Mouse (Mus musculus) CH12.LX (cell line): ENCODE results near the gene Ghrhr. TPM values are rescaled to one million over a fixed set of nuclear protein-coding genes. Genes with fewer than 3 reads are reported as not detected.

Experiments
- DNase-seq: peaks from one replicate; pipeline ENCODE4 v3.0.0-alpha.2; 2013; ENCODE audit errors: extremely low read depth
- H3K27ac ChIP-seq: 2 replicates; pipeline ENCODE4 v1.5.1; 2012; ENCODE audit warnings: low read depth, mild to moderate bottlenecking, control low read depth, moderate library complexity; ENCODE audit not compliant: insufficient read depth
- H3K27me3 ChIP-seq: replicated peaks from 2 replicates; pipeline ENCODE3; 2012; ENCODE audit warnings: inconsistent platforms
- H3K36me3 ChIP-seq, 2 experiments: replicated peaks in 1 of 2; 2 replicates each; pipeline versions ENCODE3 to v1.6.1; 2012; ENCODE audit warnings: inconsistent platforms in 1 of 2, low read length in 1 of 2, mild to moderate bottlenecking in 1 of 2, mixed read lengths in 1 of 2, moderate library complexity in 1 of 2; ENCODE audit not compliant: control insufficient read depth in 1 of 2, insufficient read depth in 1 of 2
- H3K4me1 ChIP-seq, 2 experiments: 2 replicates each; pipeline ENCODE4 v1.6.1; 2012; ENCODE audit warnings: inconsistent platforms in 1 of 2, moderate library complexity in 1 of 2; ENCODE audit not compliant: insufficient read depth in 2 of 2, control insufficient read depth in 1 of 2
- H3K4me2 ChIP-seq: 2 replicates; pipeline ENCODE4 v1.6.1; 2012; ENCODE audit warnings: low read depth, mild to moderate bottlenecking, control low read depth; ENCODE audit not compliant: poor library complexity, insufficient read depth, severe bottlenecking
- H3K4me3 ChIP-seq, 3 experiments: fragments of 150-350 bp in 1 of 3; sonication (generic) in 1 of 3; replicated peaks in 1 of 3; 2 replicates each; pipeline versions ENCODE3 to v1.5.1; 2011 to 2012; ENCODE audit warnings: low read depth in 2 of 3, low read length in 2 of 3, mild to moderate bottlenecking in 2 of 3, moderate library complexity in 2 of 3, control low read depth in 1 of 3, improper control_type of control experiment in 1 of 3, inconsistent platforms in 1 of 3, mixed read lengths in 1 of 3; ENCODE audit not compliant: poor library complexity in 1 of 3
- H3K79me2 ChIP-seq: replicated peaks from 2 replicates; pipeline ENCODE4 v1.6.1; 2012; ENCODE audit warnings: mild to moderate bottlenecking, moderate library complexity; ENCODE audit not compliant: control insufficient read depth, poor library complexity, insufficient read depth, severe bottlenecking; ENCODE audit errors: extremely low read depth
- H3K9ac ChIP-seq: 2 replicates; pipeline ENCODE4 v1.6.1; 2012; ENCODE audit warnings: low read depth, mild to moderate bottlenecking, control low read depth, moderate library complexity; ENCODE audit not compliant: insufficient read depth
- H3K9me3 ChIP-seq: replicated peaks from 2 replicates; pipeline ENCODE3; 2012; ENCODE audit warnings: low read length, inconsistent platforms, mixed read lengths
- EP300 ChIP-seq: IDR thresholded peaks from 2 replicates; pipeline ENCODE4 v1.6.1; 2011; ENCODE audit warnings: low read length, improper control_type of control experiment
- JUN ChIP-seq: IDR thresholded peaks from 2 replicates; pipeline ENCODE4 v1.6.1; 2011; ENCODE audit warnings: low read depth, mild to moderate bottlenecking, low read length, improper control_type of control experiment, moderate library complexity; ENCODE audit not compliant: insufficient read depth
- MAX ChIP-seq: IDR thresholded peaks from 2 replicates; pipeline ENCODE4 v1.6.1; 2011; ENCODE audit warnings: low read length, improper control_type of control experiment
- MXI1 ChIP-seq: IDR thresholded peaks from 2 replicates; pipeline ENCODE4 v1.6.1; 2011; ENCODE audit warnings: mild to moderate bottlenecking, low read depth, low read length, improper control_type of control experiment
- NELFE ChIP-seq: IDR thresholded peaks from 2 replicates; pipeline ENCODE4 v1.6.1; 2011; ENCODE audit warnings: low read depth, low read length, improper control_type of control experiment
- POLR2AphosphoS2 ChIP-seq: IDR thresholded peaks from 2 replicates; pipeline ENCODE4 v1.6.1; 2011; ENCODE audit warnings: low read depth, low read length, improper control_type of control experiment
- SMC3 ChIP-seq: IDR thresholded peaks from 2 replicates; pipeline ENCODE4 v1.6.1; 2011; ENCODE audit warnings: low read depth, low read length, improper control_type of control experiment
- TCF12 ChIP-seq: IDR thresholded peaks from 2 replicates; pipeline ENCODE4 v1.6.1; 2014; ENCODE audit warnings: low read depth, mild to moderate bottlenecking, inconsistent platforms, low read length, improper control_type of control experiment
- USF1 ChIP-seq: IDR thresholded peaks from 2 replicates; pipeline ENCODE4 v1.6.1; 2014; ENCODE audit warnings: low read depth, mild to moderate bottlenecking, inconsistent platforms, low read length, improper control_type of control experiment
- USF2 ChIP-seq: conservative IDR thresholded peaks from 2 replicates; pipeline ENCODE4 v1.6.1; 2011; ENCODE audit warnings: low read depth, low read length, improper control_type of control experiment
- ZC3H11A ChIP-seq: IDR thresholded peaks from 2 replicates; pipeline ENCODE4 v1.6.1; 2012; ENCODE audit warnings: low read depth, mild to moderate bottlenecking, inconsistent platforms, low read length, improper control_type of control experiment
- ZMIZ1 ChIP-seq: IDR thresholded peaks from 2 replicates; pipeline ENCODE4 v1.6.1; 2012; ENCODE audit warnings: low read depth, mild to moderate bottlenecking, inconsistent platforms, low read length, improper control_type of control experiment
- dilution Hi-C: fragments of 300-500 bp; cut with MboI; formaldehyde crosslinking; loops from 2 replicates; pipeline ENCODE4 v1.14.3; 2020; ENCODE audit warnings: low sequenced_read_pairs; ENCODE audit not compliant: extremely low pct_unique_long_range_greater_than_20kb, extremely low pct_ligation_motif_present
- in situ Hi-C: fragments of 300-500 bp; cut with MboI; formaldehyde crosslinking; loops from 3 replicates; pipeline ENCODE4 v1.14.3; 2019; ENCODE audit warnings: low sequenced_read_pairs, low pct_ligation_motif_present, low pct_unique_long_range_greater_than_20kb, mixed read lengths
- polyA plus RNA-seq: library from polyadenylated mRNA; unstranded; fragments of >175 nt; gene quantifications from 2 replicates; pipeline ENCODE4 v1.2.1, GENCODE M21; 2012; ENCODE audit warnings: low read depth; ENCODE audit not compliant: insufficient read length
- total RNA-seq, 2 experiments: library from RNA; depleted of rRNA; stranded (reverse); fragments of 300-350 nt in 1 of 2; fragments of >200 nt in 1 of 2; gene quantifications; 2 replicates each; pipeline ENCODE4 v1.2.3; 2012 to 2014

The Ghrhr gene
- total and polyA plus RNA-seq, 3 experiments = not detected

GRCm38 (mm10) chr6:55402041-55402776 is 26.1 kb downstream of the Ghrhr start:
- no peaks in the 10 kb centered on the region for H3K79me2 ChIP-seq
- in situ Hi-C loops (no loop called here), dilution Hi-C loops (no loop called here)
- TF ChIP-seq SMC3 (no peak), POLR2AphosphoS2 (no peak), USF2 (no peak), MXI1 (no peak), EP300 (no peak), TCF12 (no peak), ZMIZ1 (no peak), ZC3H11A (no peak)
- H3K4me2 ChIP-seq = no peak overlapping the region
- DNase-seq = no peak
- H3K4me3 ChIP-seq = no peak overlapping the region
- no peaks in the 10 kb centered on the region for H3K36me3 ChIP-seq
- no peaks in the 10 kb centered on the region for H3K4me1 ChIP-seq
- peaks cover 70% of the 10 kb centered on the region for H3K27me3 ChIP-seq
- H3K9me3 ChIP-seq = no peaks in the 10 kb centered on the region
- no peak overlapping the region for H3K27ac ChIP-seq
- no peak overlapping the region for H3K9ac ChIP-seq

- dilution Hi-C loops = no loop called here
- H3K27me3 ChIP-seq = peaks cover 64% of the 10 kb centered on the region
- H3K36me3 ChIP-seq = no peaks in the 10 kb centered on the region
- in situ Hi-C loops = no loop called here
- no peak overlapping the region for H3K4me2 ChIP-seq
- TF ChIP-seq MAX (no peak), USF1 (no peak), JUN (no peak), NELFE (no peak)
- H3K4me3 ChIP-seq = no peak overlapping the region
- DNase-seq = no peak
- H3K9me3 ChIP-seq = no peaks in the 10 kb centered on the region
- H3K9ac ChIP-seq = no peak overlapping the region
- no peaks in the 10 kb centered on the region for H3K79me2 ChIP-seq
- no peaks in the 10 kb centered on the region for H3K4me1 ChIP-seq
- no peak overlapping the region for H3K27ac ChIP-seq
These were observed 27.6 kb downstream of the Ghrhr start for GRCm38 (mm10) chr6:55403411-55404309.
